Mouse (Mus musculus): ENCODE measurements around the gene 1700003E16Rik.

1700003E16Rik gene

GRCm38 (mm10) chr6:83206321-83206720 lies 50.1 kb downstream of the 1700003E16Rik start:
- DNase-seq (ENCODE audit: low read depth) = no peak

GRCm38 (mm10) chr6:83207361-83208049 lies 51.3 kb downstream of the 1700003E16Rik start:
- DNase-seq (ENCODE audit: low read depth) = no peak

GRCm38 (mm10) chr6:83208050-83208400 lies 51.8 kb downstream of the 1700003E16Rik start:
- no peak for DNase-seq (ENCODE audit: low read depth)

GRCm38 (mm10) chr6:83210495-83210894 lies 54.3 kb downstream of the 1700003E16Rik start:
- DNase-seq (ENCODE audit: low read depth) = no peak

GRCm38 (mm10) chr6:83211526-83211925 lies 55.3 kb downstream of the 1700003E16Rik start:
- DNase-seq (ENCODE audit: low read depth) = no peak

Measured in naive thymus-derived CD4-positive, alpha-beta T cell, adult 2 months (primary cell).